Mouse (Mus musculus) small intestine, adult 2 months (tissue): Measurements from ENCODE around the gene Fcrl5. TPM values are rescaled to one million over a fixed set of nuclear protein-coding genes. Genes with fewer than 3 reads are reported as not detected.

Experiments used
- H3K27ac ChIP-seq: fragments of 200-500 bp; 2 replicates; pipeline ENCODE4 v1.5.1; 2012; ENCODE audit warnings: low read depth, low read length, control low read depth, inconsistent platforms; ENCODE audit not compliant: insufficient read depth
- H3K27me3 ChIP-seq: fragments of 200-500 bp; 2 replicates; pipeline ENCODE4 v1.6.1; 2012; ENCODE audit warnings: mild to moderate bottlenecking, moderate library complexity, low read length, inconsistent platforms; ENCODE audit not compliant: control insufficient read depth, insufficient read depth
- H3K36me3 ChIP-seq: fragments of 200-500 bp; 2 replicates; pipeline ENCODE4 v1.6.1; 2012; ENCODE audit warnings: mild to moderate bottlenecking, low read length, control low read depth, inconsistent platforms; ENCODE audit not compliant: control insufficient read depth, insufficient read depth
- H3K4me1 ChIP-seq: fragments of 200-500 bp; 2 replicates; pipeline ENCODE4 v1.6.1; 2012; ENCODE audit warnings: low read length, inconsistent platforms, mixed read lengths; ENCODE audit not compliant: control insufficient read depth, insufficient read depth, insufficient read length
- H3K4me3 ChIP-seq: fragments of 200-500 bp; 2 replicates; pipeline ENCODE4 v1.5.1; 2012; ENCODE audit warnings: low read depth, mild to moderate bottlenecking, control low read depth, inconsistent platforms, low read length, moderate library complexity
- CTCF ChIP-seq: fragments of 200-500 bp; IDR thresholded peaks from 2 replicates; pipeline ENCODE4 v1.5.1; 2012; ENCODE audit warnings: low read depth, mild to moderate bottlenecking, control low read depth, inconsistent platforms, low read length, moderate library complexity, mixed read lengths; ENCODE audit not compliant: insufficient replicate concordance, insufficient read length; ENCODE audit errors: extremely low read depth
- POLR2A ChIP-seq: fragments of 200-500 bp; IDR thresholded peaks from 2 replicates; pipeline ENCODE4 v1.6.1; 2012; ENCODE audit warnings: low read depth, mild to moderate bottlenecking, control low read depth, inconsistent platforms, low read length, moderate library complexity
- WGBS: fragments of 180-500 bp; shearing (Covaris S2); methylation state at CpG from one replicate; pipeline ENCODE4 v1.1.7; 2018; 5-methylcytosine and 5-hydroxymethylcytosine counted together
- polyA plus RNA-seq: library from polyadenylated mRNA; depleted of rRNA; stranded (reverse); fragments of >200 nt; gene quantifications from 2 replicates; pipeline ENCODE4 v1.2.3, GENCODE M21; 2012

Gene Fcrl5
- polyA plus RNA-seq, 1 experiment, result not detected

DNA sequence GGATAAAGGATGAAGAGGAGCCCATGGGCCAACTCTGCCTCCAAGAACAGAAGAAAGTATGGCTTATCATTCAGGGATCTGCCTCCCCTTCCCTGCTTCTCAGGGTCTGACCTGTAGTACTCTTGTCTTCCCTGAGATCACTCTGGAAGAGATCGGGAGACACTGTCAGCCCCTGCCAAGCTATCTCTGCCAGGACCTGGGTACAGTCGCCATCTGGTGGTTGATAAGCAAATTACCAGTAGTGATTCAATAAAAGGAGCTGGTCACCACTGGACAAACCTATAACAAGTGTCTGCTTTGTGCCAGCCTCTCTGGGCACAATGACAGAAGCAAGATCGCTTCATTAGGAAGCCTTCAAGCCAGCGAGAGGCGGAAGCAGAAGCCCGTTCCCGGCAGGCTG, 68.8 kb downstream of the Fcrl5 start:
- H3K27me3 ChIP-seq, result no peaks in the 10 kb centered on the region
- H3K36me3 ChIP-seq, result no peaks in the 10 kb centered on the region
- H3K4me3 ChIP-seq, result no peak overlapping the region
- H3K4me1 ChIP-seq, result peaks cover 7% of the 10 kb centered on the region; the same call in 1 of the 2 replicates
- 21% methylated on average over 7 of the region's 7 CpGs for WGBS
- peak; percentile 81; the same call in 1 of the 2 replicates for TF ChIP-seq CTCF
- no peak for TF ChIP-seq POLR2A
- no peak overlapping the region for H3K27ac ChIP-seq

DNA sequence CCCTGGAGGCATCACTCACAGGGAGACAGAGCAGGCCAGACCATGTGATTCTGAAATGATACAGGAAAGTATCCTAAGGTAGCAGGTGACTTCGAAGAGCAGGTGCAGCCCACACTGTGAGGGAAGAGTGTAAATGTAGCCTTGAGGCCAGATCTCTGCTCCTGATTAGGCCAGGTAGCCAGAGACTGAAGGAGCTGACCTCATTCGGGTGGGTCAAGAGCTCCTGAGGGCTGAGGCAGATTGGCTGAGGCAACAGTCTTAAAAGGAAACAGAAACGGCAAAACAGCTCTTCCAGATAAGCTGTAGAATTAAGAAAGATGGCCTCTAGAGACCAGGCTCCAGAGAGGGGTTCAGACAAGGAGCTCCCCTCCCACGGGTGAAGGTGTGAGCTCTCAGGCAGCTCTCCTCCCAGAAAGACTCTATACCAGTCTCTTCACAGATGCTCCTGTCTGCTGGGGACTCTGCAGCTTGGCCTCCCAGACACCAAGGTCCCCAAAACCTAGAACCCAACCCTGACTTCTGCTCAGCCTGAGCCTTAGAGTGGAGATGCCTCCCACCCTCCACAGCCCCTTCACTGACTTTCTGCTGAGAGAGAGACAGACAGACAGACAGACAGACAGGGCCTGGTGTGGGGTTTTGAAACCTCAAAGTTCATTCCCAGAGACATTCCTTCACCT, 69.3 kb downstream of the Fcrl5 start:
- no peaks in the 10 kb centered on the region for H3K27me3 ChIP-seq
- WGBS, result 45% methylated on average over 4 of the region's 4 CpGs
- no peak overlapping the region for H3K4me3 ChIP-seq
- H3K4me1 ChIP-seq, result peaks cover 13% of the 10 kb centered on the region; the same call in 1 of the 2 replicates
- H3K27ac ChIP-seq, result no peak overlapping the region
- no peaks in the 10 kb centered on the region for H3K36me3 ChIP-seq
- TF ChIP-seq CTCF, result no peak
- TF ChIP-seq POLR2A, result no peak

- H3K27ac ChIP-seq, result no peak overlapping the region
- TF ChIP-seq CTCF (no peak), POLR2A (no peak)
- 72% methylated on average over 12 of the region's 12 CpGs for WGBS
- H3K27me3 ChIP-seq, result no peaks in the 10 kb centered on the region
- no peaks in the 10 kb centered on the region for H3K36me3 ChIP-seq
- H3K4me3 ChIP-seq, result no peak overlapping the region
- peaks cover 29% of the 10 kb centered on the region for H3K4me1 ChIP-seq
Measured at GRCm38 (mm10) chr3:87506456-87507416, 71.2 kb downstream of the Fcrl5 start.

- H3K27me3 ChIP-seq, result no peaks in the 10 kb centered on the region
- H3K4me3 ChIP-seq, result peak overlapping the region; percentile 49
- peaks cover 42% of the 10 kb centered on the region for H3K4me1 ChIP-seq
- no peaks in the 10 kb centered on the region for H3K36me3 ChIP-seq
- 12% methylated on average over 17 of the region's 17 CpGs for WGBS
- TF ChIP-seq POLR2A, result no peak
- TF ChIP-seq CTCF, result peak; percentile 97; the same call in 1 of the 2 replicates
- H3K27ac ChIP-seq, result peak overlapping the region; percentile 91
Measured at GRCm38 (mm10) chr3:87508205-87508901, 72.8 kb downstream of the Fcrl5 start.

DNA sequence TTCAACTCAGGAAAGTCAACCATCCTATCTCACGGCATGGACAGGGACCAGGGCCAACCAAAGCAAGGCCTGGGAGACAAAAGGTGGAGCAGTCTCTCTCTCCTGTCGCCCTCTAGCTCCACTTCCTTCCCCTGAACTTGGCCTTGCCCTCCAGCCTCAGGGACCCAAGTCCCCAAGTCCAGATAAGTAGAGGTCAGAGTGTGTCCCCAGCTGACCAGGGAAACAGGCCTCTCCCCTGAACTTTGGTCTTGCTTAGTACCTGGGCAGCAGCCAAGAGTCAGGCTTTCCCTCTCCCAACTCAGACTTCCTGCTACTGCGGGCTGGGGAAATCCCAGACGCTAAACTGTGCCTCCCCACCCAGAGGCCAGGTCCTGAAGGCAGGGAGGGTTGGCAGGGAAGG, 73.5 kb downstream of the Fcrl5 start:
- Histone ChIP-seq H3K27me3 (no peaks in the 10 kb centered on the region), H3K27ac (peak overlapping the region; percentile 91), H3K36me3 (no peaks in the 10 kb centered on the region), H3K4me3 (peak overlapping the region; percentile 49), H3K4me1 (peaks cover 46% of the 10 kb centered on the region)
- WGBS, result 10% methylated on average over 4 of the region's 4 CpGs
- TF ChIP-seq CTCF (no peak), POLR2A (no peak)

- H3K27ac ChIP-seq, result 0 out of 2 replicates have a peak overlapping the region, but pooled peaks have one; percentile 68
- no peak overlapping the region for H3K4me3 ChIP-seq
- TF ChIP-seq POLR2A, result no peak
- TF ChIP-seq CTCF, result no peak
- 94% methylated on average over 9 of the region's 9 CpGs for WGBS
- no peaks in the 10 kb centered on the region for H3K27me3 ChIP-seq
- H3K36me3 ChIP-seq, result no peaks in the 10 kb centered on the region
- H3K4me1 ChIP-seq, result peaks cover 60% of the 10 kb centered on the region
Measured at GRCm38 (mm10) chr3:87510832-87511231, 75.3 kb downstream of the Fcrl5 start.
